Mouse (Mus musculus): Measurements from ENCODE around the gene Dlx4.

The Dlx4 gene

GRCm38 (mm10) chr11:95142980-95143575 lies 3.0 kb downstream of the Dlx4 start:
- DNase-seq (ENCODE audit: low spot score): no peak

- DNase-seq (ENCODE audit: low spot score): no peak
Observed at GRCm38 (mm10) chr11:95142258-95142657, 3.8 kb downstream of the Dlx4 start.

- no peak for DNase-seq (ENCODE audit: low spot score)
Observed at GRCm38 (mm10) chr11:95139871-95140270, 6.2 kb downstream of the Dlx4 start.

DNA sequence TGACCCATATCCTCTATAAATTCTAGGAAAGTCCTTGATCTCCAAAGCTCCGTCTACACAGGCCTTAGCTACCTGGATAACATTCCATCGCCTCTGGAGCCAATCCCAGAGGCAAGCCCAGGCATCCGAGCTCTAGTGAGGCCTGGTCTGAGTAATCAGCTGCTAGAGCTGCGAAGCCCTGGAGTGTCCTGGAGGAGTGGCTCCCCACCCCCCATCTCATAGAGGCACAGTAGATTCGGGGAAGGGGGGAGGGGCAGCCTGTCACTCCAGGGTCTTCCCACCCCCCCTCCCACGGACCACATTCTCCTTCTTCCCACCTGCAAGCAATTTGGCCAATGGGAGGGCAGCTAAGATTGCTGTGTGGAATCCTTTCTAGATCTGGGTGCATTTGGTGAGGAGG lies 8.8 kb downstream of the Dlx4 start:
- no peak for DNase-seq (ENCODE audit: low spot score)

GRCm38 (mm10) chr11:95133321-95133720 lies 12.7 kb downstream of the Dlx4 start:
- DNase-seq (ENCODE audit: low spot score): no peak

GRCm38 (mm10) chr11:95130668-95131252 lies 15.3 kb downstream of the Dlx4 start:
- DNase-seq (ENCODE audit: low spot score): no peak

DNA sequence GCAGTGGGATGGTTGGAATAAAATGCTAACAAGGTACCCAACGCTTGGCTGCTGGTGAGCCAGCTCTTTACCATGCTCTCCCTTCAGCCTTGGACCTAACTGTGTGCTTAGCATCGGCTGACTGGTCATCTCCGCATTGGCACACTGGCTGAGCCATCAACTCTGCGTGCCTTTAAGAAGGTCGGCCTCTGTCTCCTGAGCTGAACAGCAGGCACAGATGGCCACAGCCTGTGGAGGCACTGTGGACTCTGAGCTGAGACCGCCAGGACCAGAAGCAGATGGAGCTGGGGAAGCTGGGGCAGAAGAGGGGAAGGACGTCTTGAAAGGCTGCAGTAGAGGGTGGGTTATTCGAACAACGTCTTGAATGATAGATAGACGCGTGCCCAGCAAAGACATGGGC lies 17.7 kb downstream of the Dlx4 start:
- DNase-seq (ENCODE audit: low spot score): no peak

DNA sequence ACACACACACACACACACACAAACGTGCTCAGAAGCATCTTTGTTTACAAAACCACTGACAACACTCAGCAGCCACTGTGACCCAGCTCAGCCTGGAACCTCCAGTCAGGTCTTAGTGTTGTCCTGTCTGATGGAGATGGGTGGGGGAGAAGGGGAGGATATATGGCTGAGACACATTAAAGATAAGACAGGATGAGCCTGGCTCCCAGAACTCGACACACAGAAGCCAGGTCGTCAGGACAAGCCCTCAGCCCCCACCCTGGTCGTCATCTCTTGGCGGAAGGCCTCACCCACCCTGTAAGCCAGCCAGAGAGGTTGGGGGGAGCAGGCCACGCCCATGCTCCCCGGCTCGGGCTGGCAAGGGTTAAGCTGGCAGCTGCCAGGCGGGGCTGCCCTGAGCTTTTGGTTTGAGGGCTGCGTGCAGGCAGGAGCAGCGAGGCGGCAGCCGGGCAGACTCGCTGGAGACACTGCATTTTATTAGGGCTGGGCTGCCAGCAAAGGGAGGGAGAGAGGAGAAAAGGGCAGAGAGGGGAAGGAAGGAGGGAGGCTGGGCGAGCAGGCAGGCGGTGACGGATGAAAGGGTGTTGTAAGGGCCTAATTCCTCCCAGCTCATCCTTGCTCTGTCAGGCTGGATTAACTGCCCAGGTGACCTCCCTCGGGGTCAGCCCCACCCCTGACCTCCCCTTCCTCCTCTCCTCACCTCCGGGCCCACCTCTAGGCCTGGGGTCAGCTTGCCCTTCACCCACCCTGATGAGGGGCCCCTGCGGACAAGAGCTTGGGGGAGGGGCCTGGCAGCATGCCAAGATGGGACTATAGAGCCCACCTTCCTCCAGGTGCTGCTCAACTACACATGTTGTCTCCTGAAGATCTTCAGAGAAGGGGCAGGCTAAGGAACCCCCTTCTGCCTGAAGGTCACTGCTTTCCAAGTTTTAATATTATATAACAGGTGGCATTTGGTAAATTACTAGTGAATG lies 19.5 kb downstream of the Dlx4 start:
- DNase-seq (ENCODE audit: low spot score): no peak

- DNase-seq (ENCODE audit: low spot score): no peak
Observed at GRCm38 (mm10) chr11:95125366-95125948, 20.6 kb downstream of the Dlx4 start.

GRCm38 (mm10) chr11:95122100-95122489 lies 24.0 kb downstream of the Dlx4 start:
- no peak for DNase-seq (ENCODE audit: low spot score)

DNA sequence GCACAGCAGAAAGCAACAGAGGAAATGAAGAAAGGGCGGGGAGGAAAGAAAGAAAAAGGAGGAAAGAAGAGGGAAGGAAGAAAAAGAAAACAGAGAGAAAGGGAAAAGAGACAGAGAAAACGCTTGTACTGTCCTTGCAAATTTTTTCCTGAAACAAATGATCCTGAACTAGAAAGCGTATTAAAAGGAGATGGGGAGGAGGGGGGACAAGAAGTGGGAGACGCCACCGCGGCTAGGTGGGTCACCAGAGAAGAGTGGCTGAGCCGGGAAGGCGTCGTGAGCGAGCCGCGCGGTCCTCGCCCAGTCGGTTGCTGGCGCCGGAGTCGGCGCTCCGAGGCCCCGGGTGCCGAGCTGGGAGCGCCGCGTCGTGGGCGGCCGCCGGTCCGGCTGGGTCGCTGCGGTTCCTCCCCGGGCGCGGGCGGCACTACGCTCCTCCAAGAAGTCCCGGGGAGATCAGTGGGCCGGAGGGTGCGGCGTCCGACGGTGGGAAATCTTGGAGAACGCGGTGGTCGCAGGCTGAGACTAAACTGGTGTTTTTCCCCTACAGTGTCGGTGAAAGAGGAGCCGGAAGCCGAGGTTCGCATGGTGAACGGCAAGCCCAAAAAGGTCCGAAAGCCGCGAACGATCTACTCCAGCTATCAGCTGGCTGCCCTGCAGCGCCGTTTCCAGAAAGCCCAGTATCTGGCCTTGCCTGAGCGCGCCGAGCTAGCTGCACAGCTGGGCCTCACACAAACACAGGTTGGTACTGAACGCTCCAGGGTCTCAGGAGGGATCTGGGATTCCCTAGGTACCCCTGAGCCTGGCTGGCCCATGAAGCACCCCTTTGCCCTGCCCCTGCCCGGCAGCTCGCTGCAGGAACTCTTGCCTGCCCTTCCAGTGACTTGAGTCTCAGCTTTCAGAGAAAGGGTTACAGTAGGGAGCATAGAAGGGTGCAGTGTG lies 24.6 kb downstream of the Dlx4 start:
- no peak for DNase-seq (ENCODE audit: low spot score)

- DNase-seq (ENCODE audit: low spot score): no peak
Observed at GRCm38 (mm10) chr11:95120633-95121020, 25.4 kb downstream of the Dlx4 start.

DNA sequence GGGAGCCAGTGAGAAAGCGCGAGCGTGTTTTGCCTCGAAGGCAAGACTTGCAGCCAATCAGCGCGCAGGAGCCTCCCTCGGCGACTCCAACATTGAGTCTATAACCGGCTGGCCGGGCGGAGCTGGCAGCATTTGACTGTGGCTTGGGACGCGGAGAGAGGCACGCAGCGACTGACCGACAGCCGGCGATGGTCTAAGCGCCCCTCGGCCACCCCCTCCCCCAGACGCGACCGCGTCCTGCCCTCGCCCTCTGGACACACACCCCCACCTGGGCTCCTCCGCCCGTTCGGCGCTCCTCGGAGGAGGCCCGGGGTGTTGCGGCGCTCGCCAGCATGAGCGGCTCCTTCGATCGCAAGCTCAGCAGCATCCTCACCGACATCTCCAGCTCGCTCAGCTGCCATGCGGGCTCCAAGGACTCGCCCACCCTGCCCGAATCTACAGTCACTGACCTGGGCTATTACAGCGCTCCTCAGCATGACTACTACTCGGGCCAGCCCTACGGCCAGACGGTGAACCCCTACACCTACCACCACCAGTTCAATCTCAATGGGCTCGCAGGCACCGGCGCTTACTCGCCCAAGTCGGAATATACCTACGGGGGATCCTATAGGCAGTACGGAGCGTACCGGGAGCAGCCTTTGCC lies 26.0 kb downstream of the Dlx4 start, which contains the start of gene Dlx3:
TSS of gene Dlx3 (plus strand) at position 130 of the 643 bp plus-strand sequence.
- no peak for DNase-seq (ENCODE audit: low spot score)

DNA sequence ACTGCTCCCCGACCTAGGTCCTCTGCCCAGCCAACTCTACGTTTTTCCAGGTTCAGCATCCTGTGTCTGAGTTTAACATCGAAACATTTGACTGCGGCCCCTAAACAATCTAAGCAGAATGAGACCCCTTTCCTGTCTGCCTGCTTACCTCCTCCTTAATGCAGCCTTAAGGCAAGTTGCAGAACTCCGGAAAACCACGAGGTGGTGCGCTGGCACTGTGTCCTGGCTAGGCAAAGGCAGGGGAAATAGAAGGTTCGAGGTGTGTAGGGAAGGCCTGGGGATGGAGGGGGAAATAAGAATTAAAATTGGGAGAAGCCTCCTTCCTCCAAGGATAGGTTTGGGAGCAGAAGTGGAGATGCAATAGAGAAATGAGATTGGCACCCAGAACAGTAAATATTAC lies 27.6 kb downstream of the Dlx4 start:
- peak; percentile 45 for DNase-seq (ENCODE audit: low spot score)

GRCm38 (mm10) chr11:95117030-95117429 lies 29.0 kb downstream of the Dlx4 start:
- peak; percentile 42 for DNase-seq (ENCODE audit: low spot score)

DNA sequence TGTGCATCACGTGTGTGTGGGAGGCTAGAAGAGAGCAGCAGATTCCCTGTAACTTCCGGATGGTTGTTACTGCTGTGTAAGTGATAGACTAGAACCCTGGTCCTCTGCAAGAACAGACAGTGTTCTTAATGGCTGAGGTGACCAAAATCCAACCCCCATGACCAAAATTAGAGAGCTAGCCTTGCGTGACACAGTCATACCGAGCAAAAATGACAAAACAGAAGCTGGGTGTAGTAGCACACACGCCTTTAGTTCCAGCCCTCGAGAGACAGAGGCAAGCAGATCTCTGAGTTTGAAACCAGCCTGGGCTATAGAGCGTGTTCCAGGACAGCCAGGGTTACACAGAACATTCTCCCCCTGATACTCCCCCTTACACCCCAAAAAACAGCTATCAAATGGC lies 36.0 kb downstream of the Dlx4 start:
- DNase-seq (ENCODE audit: low spot score): no peak

GRCm38 (mm10) chr11:95109000-95109399 lies 37.1 kb downstream of the Dlx4 start:
- DNase-seq (ENCODE audit: low spot score): no peak

DNA sequence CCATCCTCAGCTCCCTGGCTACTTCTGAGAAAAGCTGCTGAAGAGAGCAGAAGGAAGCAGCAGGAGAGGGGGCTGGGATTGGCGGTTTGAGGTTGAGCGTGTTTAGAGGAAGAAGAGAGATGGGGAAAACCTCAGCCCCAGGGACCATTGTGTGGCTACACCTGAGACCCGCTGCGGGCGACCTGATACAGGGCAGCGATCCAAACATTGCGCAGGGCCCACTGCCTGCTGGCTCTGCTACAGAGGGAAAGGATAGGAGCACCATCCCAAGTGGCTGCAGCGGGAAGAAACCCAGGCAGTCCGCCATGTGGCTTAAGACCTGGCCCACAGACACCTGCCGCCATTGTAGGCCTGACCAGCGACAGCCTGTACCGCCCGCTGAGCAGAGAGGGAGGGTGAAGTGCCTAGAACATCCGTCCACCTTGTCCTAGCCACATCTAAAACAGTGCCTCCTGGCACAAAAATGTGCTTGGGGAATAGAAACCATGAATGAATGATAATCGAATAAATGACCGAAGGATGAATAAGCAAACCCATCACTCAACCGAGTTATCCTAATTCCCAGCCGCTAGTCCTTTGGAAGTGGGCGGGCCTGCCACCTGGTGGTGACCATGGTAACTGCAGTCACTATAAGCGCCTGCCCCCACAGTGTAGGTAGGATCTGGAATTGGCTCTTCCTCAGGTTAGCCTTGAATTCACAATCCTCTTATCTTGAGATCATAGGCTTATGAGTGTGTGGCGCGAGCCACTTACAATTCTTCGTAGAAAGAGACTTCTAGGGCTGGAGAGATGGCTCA lies 39.4 kb downstream of the Dlx4 start:
- peak; percentile 39 for DNase-seq (ENCODE audit: low spot score)

GRCm38 (mm10) chr11:95105274-95105874 lies 40.7 kb downstream of the Dlx4 start:
- DNase-seq (ENCODE audit: low spot score): no peak

DNA sequence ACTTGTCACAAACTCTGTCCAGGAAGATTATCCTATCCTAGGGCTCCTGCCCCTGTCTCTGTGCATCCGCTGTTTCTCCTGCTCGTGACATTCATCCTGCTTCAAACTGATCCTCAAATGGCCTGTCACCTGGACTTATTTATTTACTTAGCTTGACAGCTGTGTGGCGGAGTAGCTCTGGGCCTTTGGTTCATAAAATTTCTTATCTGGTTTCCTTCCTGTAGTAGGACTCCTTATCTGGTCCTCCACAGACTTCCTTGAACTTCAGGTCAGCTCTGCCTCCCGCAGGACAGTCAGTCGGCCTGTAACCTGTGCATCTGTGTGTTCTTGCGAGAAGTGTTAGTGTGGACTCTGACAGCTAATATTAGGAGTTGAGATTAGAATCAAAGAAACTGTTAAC lies 41.8 kb downstream of the Dlx4 start:
- DNase-seq (ENCODE audit: low spot score): no peak

Data from left cerebral cortex, adult 11 months (tissue).